Mouse (Mus musculus): ENCODE data around the gene Lpxn. TPM values are rescaled to one million over a fixed set of nuclear protein-coding genes. Genes with fewer than 3 reads are reported as not detected.

Gene Lpxn
- polyA plus RNA-seq (2012; rRNA removed; ENCODE audit: low replicate concordance), result 7.1 and 8.0 TPM in 2 replicates

GRCm38 (mm10) chr19:12795511-12796327, at the start of gene Lpxn, which contains the start of gene Zfp91:
TSS of gene Lpxn (plus strand) at chr19:12796193.
TSS of gene Zfp91 (minus strand) at chr19:12796126.

GRCm38 (mm10) chr19:12765308-12765707, 30.7 kb upstream of the Lpxn start, which contains the start of gene Cntf:
TSS of gene Cntf (minus strand) at chr19:12765632.

GRCm38 (mm10) chr19:12846382-12846781, 50.4 kb downstream of the Lpxn start, which contains the start of gene Gm5244:
TSS of gene Gm5244 (plus strand) at chr19:12846682.

GRCm38 (mm10) chr19:12856983-12857382, 61.0 kb downstream of the Lpxn start, which contains the start of gene Olfr1444:
TSS of gene Olfr1444 (plus strand) at chr19:12857283.

Other genes with a start within 250 kb of the Lpxn start
- gene Gm4952, start 196.2 kb upstream of the Lpxn start, polyA plus RNA-seq (2012; rRNA removed; ENCODE audit: low replicate concordance), result 0.06 TPM in 1 of 2 replicates, not detected in the other
- gene Glyat, start 162.9 kb upstream of the Lpxn start, polyA plus RNA-seq (2012; rRNA removed; ENCODE audit: low replicate concordance), result not detected in 2 replicates
- not detected in 2 replicates for gene Olfr1442, start 125.8 kb upstream of the Lpxn start, polyA plus RNA-seq (2012; rRNA removed; ENCODE audit: low replicate concordance)
- not detected in 2 replicates for gene Olfr1443, start 118.1 kb upstream of the Lpxn start, polyA plus RNA-seq (2012; rRNA removed; ENCODE audit: low replicate concordance)
- gene Keg1, start 100.4 kb upstream of the Lpxn start, polyA plus RNA-seq (2012; rRNA removed; ENCODE audit: low replicate concordance), result not detected in 2 replicates
- gene Cntf, start 30.6 kb upstream of the Lpxn start, polyA plus RNA-seq (2012; rRNA removed; ENCODE audit: low replicate concordance), result 0.66 and 0.76 TPM in 2 replicates
- 19.6 and 23.0 TPM in 2 replicates for gene Zfp91, start 67 bp upstream of the Lpxn start, polyA plus RNA-seq (2012; rRNA removed; ENCODE audit: low replicate concordance)
- not detected in 2 replicates for gene Gm5244, start 50.5 kb downstream of the Lpxn start, polyA plus RNA-seq (2012; rRNA removed; ENCODE audit: low replicate concordance)
- not detected in 2 replicates for gene Olfr1444, start 61.1 kb downstream of the Lpxn start, polyA plus RNA-seq (2012; rRNA removed; ENCODE audit: low replicate concordance)
- gene Olfr1445, start 87.7 kb downstream of the Lpxn start, polyA plus RNA-seq (2012; rRNA removed; ENCODE audit: low replicate concordance), result not detected in 2 replicates
- not detected in 2 replicates for gene Olfr1446, start 97.3 kb downstream of the Lpxn start, polyA plus RNA-seq (2012; rRNA removed; ENCODE audit: low replicate concordance)
- not detected in 2 replicates for gene Olfr1447, start 107.5 kb downstream of the Lpxn start, polyA plus RNA-seq (2012; rRNA removed; ENCODE audit: low replicate concordance)
- not detected in 2 replicates for gene Olfr1448, start 128.2 kb downstream of the Lpxn start, polyA plus RNA-seq (2012; rRNA removed; ENCODE audit: low replicate concordance)
- not detected in 2 replicates for gene Olfr1449, start 134.6 kb downstream of the Lpxn start, polyA plus RNA-seq (2012; rRNA removed; ENCODE audit: low replicate concordance)
- gene Olfr1450, start 154.1 kb downstream of the Lpxn start, polyA plus RNA-seq (2012; rRNA removed; ENCODE audit: low replicate concordance), result not detected in 2 replicates
- gene Olfr1451, start 198.8 kb downstream of the Lpxn start, polyA plus RNA-seq (2012; rRNA removed; ENCODE audit: low replicate concordance), result not detected in 2 replicates
- not detected in 2 replicates for gene Olfr1453, start 232.1 kb downstream of the Lpxn start, polyA plus RNA-seq (2012; rRNA removed; ENCODE audit: low replicate concordance)